Mouse (Mus musculus): ENCODE results near the gene Rasgrp3.

DNA sequence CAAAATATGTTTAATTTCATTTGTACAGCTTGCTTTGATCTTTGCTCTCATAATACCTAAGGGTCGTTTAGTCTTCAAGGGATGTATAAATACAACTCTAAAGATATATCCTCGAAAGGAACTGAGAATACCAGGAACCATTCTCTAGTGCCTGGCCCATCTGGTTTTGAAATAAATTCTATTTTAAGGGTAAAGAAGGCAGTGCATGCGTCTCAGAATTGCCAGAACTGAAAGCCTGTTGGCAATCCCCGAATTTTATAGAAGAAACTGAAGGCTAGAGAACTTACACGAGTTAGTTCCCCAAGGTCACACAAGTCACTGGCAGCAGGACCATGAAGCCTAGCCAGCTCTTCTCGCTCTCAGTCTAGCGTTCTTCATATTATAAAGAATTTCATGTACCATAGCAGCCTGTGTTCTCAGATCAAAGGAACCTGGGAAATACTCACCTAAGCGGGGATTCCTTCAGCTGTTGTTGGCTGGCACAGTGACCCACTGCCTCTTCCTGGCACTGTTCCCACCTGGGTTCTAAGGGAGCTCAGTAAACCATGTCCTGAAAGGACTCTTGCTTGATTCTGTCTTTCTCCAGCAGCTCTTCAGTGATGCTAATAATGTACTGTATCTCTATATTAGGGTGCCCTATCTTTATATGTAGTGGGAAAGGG, 83.7 kb downstream of the Rasgrp3 start:
- TF ChIP-seq POLR2A (IDR thresholded peaks at IDR 0.05; ENCODE audit: insufficient read length, low read depth), result no peak
- no peak for TF ChIP-seq MYOD1 (IDR thresholded peaks at IDR 0.05; ENCODE audit: control insufficient read depth in 1 of 3, insufficient read length in 2 of 3, low read depth in 2 of 3)
- TF ChIP-seq USF1 (IDR thresholded peaks at IDR 0.05; ENCODE audit: low read depth), result no peak
- TF ChIP-seq MAX (IDR thresholded peaks at IDR 0.05; ENCODE audit: low read depth), result no peak
- TF ChIP-seq E2F4 (IDR thresholded peaks at IDR 0.05; ENCODE audit: insufficient read depth), result no peak
- no peak for TF ChIP-seq CEBPB (IDR thresholded peaks at IDR 0.05; ENCODE audit: insufficient read depth, poor library complexity, severe bottlenecking)
- no peak for TF ChIP-seq REST (IDR thresholded peaks at IDR 0.05; ENCODE audit: insufficient read depth, insufficient read length)
